Mouse (Mus musculus) gastrocnemius, adult 2 months (tissue): Measurements from ENCODE around the gene Ndufs7. TPM values are rescaled to one million over a fixed set of nuclear protein-coding genes. Genes with fewer than 3 reads are reported as not detected.

Source experiments
- DNase-seq: peaks from one replicate; pipeline ENCODE4 v3.0.0; 2022
- H3K27ac ChIP-seq: fragments of 200-600 bp; 2 replicates; pipeline ENCODE4 v1.8.1; 2022; ENCODE audit warnings: mild to moderate bottlenecking
- H3K4me3 ChIP-seq: fragments of 200-600 bp; 2 replicates; pipeline ENCODE4 v1.8.1; 2022; ENCODE audit warnings: mild to moderate bottlenecking, moderate library complexity
- CTCF ChIP-seq: fragments of 200-600 bp; IDR thresholded peaks from 2 replicates; pipeline ENCODE4 v1.8.1; 2022; ENCODE audit warnings: antibody characterized with exemption, mild to moderate bottlenecking, moderate library complexity
- intact Hi-C: fragments of 180-260 bp; cut with DNase I; formaldehyde crosslinking; loops from one replicate; pipeline ENCODE4 v1.15.1; 2025
- total RNA-seq, 2 experiments: library from RNA; stranded (reverse); gene quantifications; 2 replicates each; pipeline ENCODE4 v1.2.3; 2021

Gene Ndufs7
- total RNA-seq, 2 experiments from 2014 or later = 496 to 663 TPM

DNA sequence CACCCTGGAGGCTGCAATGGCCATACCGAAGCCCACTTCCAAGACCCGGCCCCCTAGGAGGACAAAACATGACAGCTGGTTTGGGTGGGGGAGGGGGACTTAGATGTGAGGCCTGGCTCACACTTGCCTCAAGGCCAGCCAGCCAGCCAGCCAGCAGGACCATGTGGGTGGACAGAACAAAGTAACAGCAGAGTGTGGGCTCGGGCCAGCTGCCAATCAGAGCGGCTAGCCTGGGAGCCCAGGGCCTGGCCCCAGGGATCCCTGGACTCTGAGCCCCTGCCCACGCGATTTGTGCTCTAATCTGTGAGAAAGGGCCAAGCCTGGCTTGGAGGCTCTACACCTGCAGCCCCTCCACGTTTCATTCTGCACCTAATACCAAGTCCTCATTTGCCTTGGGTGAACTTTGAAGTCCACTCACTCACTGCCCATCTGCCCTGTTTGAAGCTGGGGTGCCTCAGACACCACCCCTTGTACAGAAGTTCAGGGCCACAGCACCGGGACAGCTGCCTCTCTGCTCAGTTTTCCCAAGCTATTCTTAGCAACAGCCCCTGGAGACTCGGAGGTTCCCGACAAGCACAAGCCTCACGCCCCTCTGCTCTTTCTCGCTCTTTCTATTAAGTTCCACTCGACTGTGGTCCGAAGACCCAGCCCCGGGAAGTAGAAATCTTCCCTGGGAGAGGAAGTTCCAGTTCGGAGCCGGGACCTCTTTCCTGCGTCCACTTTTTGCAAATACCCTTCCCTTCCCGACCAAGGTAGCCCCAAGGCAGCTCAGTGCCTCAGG lies 11.1 kb downstream of the Ndufs7 start:
- peak; percentile 84 for DNase-seq
- peak overlapping the region; percentile 87 for H3K4me3 ChIP-seq
- TF ChIP-seq CTCF = no peak
- peak overlapping the region; percentile 97 for H3K27ac ChIP-seq
- intact Hi-C loops = loop anchor here (5.0 kb wide), 1 partner anchor 417 kb away; the partner anchor contains the start of gene Mknk2

DNA sequence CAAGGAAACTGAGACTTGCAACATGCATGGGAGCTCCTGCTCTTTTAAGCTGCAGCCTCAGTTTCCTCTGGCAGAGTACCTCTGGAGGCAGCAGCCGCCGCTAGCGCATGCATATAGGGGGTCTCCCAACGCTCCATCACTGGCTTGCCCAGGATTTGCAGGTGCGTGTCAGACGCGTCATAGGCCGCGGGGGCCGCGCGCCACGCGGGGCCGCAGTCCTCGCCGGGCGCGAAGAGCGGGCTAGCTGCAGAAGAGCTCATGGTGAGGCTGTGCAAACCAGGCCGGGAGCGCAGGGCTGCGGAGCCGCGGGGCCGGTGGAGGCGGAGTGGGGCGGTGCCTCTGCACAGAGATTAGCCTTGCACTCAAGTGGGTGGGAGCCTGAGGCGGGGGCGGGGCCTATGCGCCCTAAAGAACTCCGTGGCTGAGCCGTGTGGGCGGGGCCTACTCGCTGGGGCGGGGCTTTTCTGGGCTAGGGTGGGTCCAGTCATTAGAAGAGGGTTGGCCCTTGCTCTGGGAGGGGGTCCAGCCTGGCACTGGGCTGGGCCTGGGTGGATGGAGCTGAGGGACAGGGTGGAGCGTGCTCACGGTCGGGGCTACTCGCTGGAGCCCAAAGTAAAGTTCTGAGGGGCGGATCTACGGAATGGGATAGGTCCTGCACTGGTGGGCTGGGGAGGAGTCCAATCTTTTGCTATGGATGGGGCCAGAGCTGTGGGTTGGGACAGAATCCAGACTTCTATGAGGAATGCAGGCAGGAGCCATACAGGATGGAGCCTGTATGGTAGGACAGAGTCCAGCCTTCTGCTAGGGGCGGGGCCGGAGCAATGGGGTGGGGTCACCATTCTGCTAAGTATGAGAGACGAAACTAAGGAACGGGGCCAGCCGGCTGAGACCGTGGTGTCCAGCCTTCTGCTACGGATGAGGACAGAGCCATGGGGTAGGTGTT lies 12.0 kb downstream of the Ndufs7 start, which contains the start of the genes Gamt and Dazap1:
TSS of gene Gamt (minus strand) at position 371 of the 943 bp plus-strand sequence.
TSS of gene Dazap1 (plus strand) at position 845 of the 943 bp plus-strand sequence.
- intact Hi-C loops = loop anchor here (5.0 kb wide), 1 partner anchor 416 kb away; the partner anchor contains the start of gene Mknk2

GRCm38 (mm10) chr10:80261585-80261968 lies 12.7 kb downstream of the Ndufs7 start:
- intact Hi-C loops = loop anchor here (5.0 kb wide), 1 partner anchor 416 kb away; the partner anchor contains the start of gene Mknk2

More for the DNA sequence above, 12.0 kb downstream of the Ndufs7 start, which contains the start of the genes Gamt and Dazap1:
- H3K4me3 ChIP-seq = peak within 1 kb of the TSS; percentile 87
- TF ChIP-seq CTCF = no peak
- H3K27ac ChIP-seq = peak within 1 kb of the TSS; percentile 97
- peak; percentile 98 for DNase-seq

DNA sequence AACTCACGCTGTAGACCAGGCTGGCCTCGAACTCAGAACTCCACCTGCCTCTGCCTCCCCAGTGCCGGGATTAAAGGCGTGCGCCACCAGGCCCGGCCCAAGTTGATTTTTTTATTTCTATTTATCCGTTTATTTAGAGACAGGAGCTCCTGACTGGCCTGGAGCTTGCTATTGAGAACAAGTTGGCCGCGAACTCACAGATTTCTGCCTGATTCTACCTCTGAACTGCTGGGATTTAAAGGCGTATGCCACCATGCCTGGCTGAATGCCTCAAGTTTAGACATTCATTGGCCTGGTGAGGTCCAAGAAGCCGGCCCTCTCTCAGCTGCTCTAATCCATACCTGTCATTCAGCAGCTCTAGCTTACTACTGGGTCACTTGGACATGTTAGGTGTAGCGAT lies 13.2 kb downstream of the Ndufs7 start:
- Histone ChIP-seq H3K4me3 (peak overlapping the region; percentile 87), H3K27ac (peak overlapping the region; percentile 97)
- DNase-seq = no peak
- no peak for TF ChIP-seq CTCF
- intact Hi-C loops = loop anchor here (5.0 kb wide), 1 partner anchor 415 kb away; the partner anchor contains the start of gene Mknk2

More at GRCm38 (mm10) chr10:80261585-80261968, 12.7 kb downstream of the Ndufs7 start:
- Histone ChIP-seq H3K27ac (peak overlapping the region; percentile 97), H3K4me3 (peak overlapping the region; percentile 87)
- TF ChIP-seq CTCF = no peak
- peak; percentile 99 for DNase-seq

- no peak for DNase-seq
- H3K27ac ChIP-seq = peak overlapping the region; percentile 97; the same call in 1 of the 2 replicates
Observed at GRCm38 (mm10) chr10:80262776-80263365, 13.9 kb downstream of the Ndufs7 start.

GRCm38 (mm10) chr10:80264341-80265148 lies 15.6 kb downstream of the Ndufs7 start:
- no peak for TF ChIP-seq CTCF
- intact Hi-C loops = loop anchor here (5.0 kb wide), 1 partner anchor 413 kb away; the partner anchor contains the start of gene Mknk2
- Histone ChIP-seq H3K27ac (peak overlapping the region; percentile 99), H3K4me3 (peak overlapping the region; percentile 87)
- peak; percentile 100 for DNase-seq

More at GRCm38 (mm10) chr10:80262776-80263365, 13.9 kb downstream of the Ndufs7 start:
- H3K4me3 ChIP-seq = no peak overlapping the region
- TF ChIP-seq CTCF = no peak
- intact Hi-C loops = loop anchor here (5.0 kb wide), 1 partner anchor 414 kb away; the partner anchor contains the start of gene Mknk2

DNA sequence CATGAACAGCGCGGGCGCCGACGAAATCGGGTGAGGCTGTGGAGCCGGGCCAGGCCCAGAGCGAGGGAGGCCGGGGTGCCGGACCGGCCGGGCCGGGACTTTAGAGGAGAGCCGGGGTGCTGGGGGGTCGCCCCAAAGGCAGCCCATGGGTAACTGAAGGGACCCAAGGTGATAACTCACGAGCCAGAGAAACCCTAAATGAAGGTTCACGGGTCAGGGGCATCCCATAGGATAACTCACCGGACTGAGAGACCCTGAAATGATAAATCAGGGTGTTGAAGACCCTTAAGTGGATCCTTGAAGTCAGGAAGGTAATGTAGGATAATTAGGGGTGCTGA lies 16.2 kb downstream of the Ndufs7 start:
- no peak for DNase-seq
- H3K27ac ChIP-seq = peak overlapping the region; percentile 99
- H3K4me3 ChIP-seq = peak overlapping the region; percentile 87
- TF ChIP-seq CTCF = no peak
- intact Hi-C loops = no loop called here

DNA sequence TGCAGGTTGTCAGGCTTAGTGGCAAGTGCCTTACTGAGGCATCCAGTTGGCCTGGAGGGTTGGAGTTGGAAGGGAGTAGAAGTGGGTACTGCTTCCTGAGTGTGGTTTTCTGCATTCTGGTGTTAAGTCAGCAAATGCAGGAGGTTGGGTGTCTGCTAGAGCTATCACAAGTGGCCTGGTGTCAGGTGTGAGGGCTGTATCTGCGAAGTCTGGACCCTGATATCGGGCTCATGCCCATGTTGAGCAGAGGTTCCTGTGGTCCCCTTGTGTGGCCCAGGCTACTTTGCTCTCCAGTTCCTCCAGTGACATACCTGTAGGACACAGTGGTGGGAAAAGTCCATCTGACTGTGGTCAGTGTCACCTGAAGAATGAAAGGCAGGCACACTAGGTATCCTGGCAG lies 21.2 kb downstream of the Ndufs7 start:
- Histone ChIP-seq H3K4me3 (peak overlapping the region; percentile 20), H3K27ac (peak overlapping the region; percentile 53)
- no peak for TF ChIP-seq CTCF
- no peak for DNase-seq
- intact Hi-C loops = no loop called here

DNA sequence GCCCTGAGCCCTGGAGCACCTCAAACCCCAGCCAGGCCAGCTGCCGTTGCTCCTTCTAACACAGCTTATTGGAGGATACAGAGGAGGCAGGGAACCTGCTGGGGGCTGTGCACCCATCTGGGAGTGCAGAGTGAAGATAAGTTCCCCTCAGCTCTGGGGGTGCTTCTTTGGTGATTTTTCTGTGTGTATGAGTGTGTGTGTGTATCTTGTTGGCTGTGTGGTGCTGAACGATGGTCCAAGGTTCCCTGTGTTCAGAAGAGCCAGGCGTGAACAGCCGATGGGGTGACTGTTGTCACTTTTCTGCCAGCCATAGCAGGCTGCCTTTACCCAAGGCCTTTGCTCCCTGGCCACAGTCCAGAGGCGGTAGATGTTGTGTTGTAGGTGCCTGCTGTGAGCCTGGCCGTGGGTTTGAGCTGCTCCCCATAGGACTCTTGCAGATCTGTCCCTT lies 21.8 kb downstream of the Ndufs7 start:
- no peak for TF ChIP-seq CTCF
- peak; percentile 37 for DNase-seq
- intact Hi-C loops = no loop called here
- Histone ChIP-seq H3K27ac (peak overlapping the region; percentile 53), H3K4me3 (peak overlapping the region; percentile 20)

- intact Hi-C loops = no loop called here
- TF ChIP-seq CTCF = no peak
- Histone ChIP-seq H3K27ac (peak overlapping the region; percentile 53), H3K4me3 (peak overlapping the region; percentile 20)
- DNase-seq = peak; percentile 7
Observed at GRCm38 (mm10) chr10:80271186-80271843, 22.4 kb downstream of the Ndufs7 start.
